Mouse (Mus musculus) T-cell, adult 2 months (primary cell): ENCODE measurements at regions not wholly inside any gene's neighbourhood (a gene's known extent, or its start where the extent isn't known, plus 50 kb on each side); places are given as distances from the start of the nearest gene placed in this dataset.
A peak's percentile ranks its signal among the peaks of the same experiment; 100 is the strongest.

ENCODE experiments used
- DNase-seq: peaks from one replicate; pipeline ENCODE4 v3.0.0; 2022; ENCODE audit warnings: low spot score

DNA sequence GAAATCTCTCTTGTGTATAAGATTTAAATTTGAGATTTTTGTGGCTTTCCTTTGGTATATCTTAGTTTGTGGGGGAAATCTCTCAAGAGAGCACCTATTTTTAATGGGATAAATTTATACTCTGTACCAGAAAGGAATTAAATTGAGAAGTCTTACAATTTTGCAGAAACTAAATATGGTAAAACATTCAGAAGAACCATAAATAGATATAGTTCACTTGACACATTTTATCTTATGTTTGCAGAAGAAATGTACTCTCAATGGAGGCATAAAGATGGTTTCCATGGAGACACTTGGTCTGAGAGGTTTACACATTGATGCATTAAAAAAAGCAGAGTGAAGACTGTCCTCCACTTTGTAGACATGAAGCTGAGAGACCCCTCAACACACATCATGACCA, 86.9 kb downstream of the Ndufa10 start:
- DNase-seq = no peak

DNA sequence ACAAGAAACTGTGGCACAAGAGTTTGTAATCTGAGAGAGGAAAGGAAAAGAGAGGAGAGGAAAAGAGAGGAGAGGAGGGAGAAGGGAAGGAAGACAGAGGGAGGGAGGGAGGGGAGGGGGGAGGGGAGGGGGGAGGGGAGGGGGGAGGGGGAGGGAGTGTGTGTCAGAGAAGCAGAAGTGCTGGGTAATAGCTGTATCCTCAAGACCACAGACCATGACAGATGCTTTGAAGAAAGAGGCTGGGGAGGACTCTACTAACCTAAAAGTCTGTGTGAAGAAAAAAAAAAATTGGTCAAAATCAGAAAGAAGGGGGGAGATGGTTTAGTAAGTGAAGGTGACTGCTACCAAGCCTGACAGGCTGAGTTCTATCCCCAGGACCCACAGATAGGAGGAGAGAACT, 88.7 kb downstream of the Ndufa10 start:
- DNase-seq = no peak

DNA sequence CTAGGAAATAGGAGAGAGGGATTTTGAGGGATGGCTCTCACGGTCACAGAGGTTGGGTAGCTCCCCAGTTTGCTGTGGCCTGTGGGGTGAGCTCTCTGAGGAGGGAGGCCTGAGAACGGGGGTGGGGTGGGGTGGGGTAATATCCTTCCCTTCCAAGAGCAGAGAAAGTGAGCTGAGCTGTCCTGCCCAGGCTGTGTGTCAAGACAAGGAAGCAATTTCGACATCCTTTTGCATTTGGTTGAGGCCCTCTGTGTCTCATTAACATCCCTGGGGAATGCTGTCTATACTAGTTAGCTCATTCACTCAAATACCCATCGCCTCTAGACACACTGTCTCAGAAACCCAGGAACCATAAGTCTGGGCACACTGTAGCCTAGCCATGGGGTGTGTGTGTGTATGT, 89.9 kb downstream of the Ndufa10 start:
- DNase-seq = no peak

DNA sequence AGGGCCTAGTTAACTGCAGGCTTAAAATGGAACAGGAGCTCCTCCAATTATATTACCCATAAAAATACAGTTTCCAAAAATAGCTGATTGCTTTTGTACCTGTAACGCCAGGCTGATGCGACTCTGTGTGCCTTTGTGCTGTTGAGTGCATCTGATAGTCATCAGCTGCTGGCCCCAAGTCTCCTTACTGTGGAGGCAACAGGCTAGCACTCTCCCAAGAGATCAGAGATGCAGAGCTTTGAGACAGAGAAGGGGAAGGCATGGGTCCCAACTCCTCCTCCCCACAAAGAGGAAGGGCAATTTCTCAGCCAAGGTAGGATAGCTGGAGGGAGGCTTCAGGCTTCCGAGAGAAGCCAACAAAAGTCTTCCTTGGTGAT, 94.2 kb downstream of the Ndufa10 start:
- DNase-seq = no peak

DNA sequence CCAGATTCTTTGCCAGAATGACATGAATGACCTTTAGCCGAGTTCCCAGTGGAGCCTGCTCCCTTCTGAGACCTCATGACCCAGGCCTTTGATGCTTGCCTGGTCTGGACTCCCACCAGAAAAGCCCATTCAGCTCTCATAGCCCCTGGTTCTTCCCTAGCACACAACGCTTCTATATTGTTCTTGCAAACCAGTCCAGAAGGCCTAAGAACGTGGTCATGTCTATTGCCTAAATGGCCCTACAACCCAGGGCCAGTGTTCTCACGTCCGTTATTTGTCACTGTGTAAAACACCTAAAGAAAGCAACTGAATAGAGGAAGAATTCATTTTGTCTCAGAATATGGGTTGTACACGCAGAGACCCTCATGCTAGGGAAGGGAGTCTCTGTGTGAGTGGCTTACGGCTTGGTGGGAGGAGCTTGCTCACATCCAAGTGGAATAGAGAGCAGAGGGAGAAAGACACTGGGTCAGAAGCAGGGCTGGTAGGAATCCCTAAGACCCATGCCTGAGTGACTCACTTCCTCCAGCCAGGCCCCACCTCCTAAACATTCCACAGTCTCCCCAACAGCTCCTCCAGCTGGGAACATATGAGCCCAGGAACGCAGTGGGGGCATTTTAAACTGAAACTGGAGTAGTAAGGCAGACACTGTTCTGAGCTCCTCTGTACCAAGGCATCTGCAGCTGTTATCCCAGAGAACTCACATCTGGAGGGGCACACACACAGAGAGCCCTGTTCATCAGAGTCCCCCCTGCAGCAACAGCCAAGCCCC, 94.7 kb downstream of the Ndufa10 start:
- no peak for DNase-seq

DNA sequence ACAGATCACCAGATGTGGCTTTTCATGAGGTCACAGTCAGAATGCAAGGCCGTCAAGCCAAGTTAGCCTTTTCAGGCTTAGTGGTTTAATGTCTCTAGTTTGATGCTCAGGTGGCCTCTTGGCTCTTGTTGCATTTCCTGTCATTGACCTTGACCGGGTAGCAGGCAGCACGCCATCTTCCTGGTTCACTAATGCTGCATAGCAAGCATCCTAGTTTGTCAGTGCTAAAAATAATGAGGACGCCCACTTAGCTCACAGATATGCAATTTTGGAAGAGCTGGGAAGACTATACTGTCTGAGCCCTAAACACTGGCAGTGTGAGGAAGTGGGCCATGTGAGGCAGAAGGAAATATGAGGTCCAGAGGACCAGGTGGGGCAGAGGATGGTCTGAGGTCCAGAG, 97.2 kb downstream of the Ndufa10 start:
- no peak for DNase-seq

DNA sequence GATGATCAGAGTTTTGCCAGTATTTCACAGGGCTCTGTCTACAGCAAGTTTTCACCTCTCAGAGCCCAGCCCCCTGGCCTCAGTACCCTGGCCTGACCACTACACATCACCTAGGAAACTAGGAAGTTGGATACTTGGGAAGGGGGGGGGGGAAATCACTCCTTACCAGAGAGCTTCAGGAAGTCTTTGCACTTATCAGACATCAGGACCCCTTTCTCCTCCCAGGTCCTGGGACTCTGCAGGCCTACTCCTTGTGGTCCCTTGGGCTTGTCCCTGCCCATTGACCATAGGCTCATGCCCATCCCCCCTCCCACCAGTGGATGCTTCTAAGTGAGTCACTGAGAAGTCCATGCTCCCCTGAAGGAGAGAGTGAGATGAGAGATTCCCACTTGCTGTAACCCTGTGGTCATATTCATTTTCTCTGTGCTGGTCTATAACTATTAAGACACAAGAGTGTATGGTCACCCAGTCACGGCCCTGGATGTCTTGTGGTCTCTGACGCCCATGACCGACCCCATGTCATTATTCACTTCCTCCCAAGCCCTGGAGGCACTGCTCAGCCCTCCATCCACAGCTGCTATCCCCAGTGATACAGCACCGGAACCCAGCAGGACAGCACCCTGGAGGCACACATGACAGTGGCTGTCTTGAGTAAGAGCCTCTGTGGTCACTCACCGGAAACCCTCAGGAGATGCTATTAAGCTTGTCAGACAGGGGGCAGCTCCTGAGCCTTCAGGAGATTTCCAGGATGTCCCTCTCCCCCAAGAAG, 101.3 kb downstream of the Ndufa10 start:
- DNase-seq = no peak

DNA sequence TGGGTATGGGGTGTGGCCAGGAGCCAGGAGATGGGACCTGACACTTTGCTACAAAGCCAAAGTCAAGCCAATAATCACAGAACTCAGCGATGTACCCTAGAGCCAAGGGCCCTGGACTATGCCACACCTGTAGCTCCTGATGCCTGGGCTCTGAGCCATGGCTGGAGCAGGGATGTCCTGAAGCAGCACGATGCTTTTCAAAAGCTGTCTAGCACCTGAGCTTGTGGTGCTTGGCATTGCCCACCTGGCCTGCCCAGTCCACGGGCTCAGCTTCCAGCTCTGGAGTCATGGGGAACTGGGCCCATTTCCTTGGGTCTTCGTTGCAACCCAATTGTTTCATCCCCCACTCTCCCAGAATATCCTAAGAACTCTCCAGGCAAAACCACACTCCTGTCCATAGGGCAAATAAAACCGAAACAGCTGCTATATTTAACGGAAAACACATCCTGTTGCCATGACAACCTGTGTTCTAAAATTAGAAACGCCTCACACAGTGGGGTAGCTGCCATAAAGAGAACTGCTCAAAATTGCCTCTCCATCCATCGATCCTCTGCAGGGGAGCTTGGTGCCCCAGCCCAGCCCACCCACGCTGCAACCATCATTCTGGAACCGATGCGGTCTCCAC, 102.2 kb downstream of the Ndufa10 start:
- peak; percentile 17 for DNase-seq

DNA sequence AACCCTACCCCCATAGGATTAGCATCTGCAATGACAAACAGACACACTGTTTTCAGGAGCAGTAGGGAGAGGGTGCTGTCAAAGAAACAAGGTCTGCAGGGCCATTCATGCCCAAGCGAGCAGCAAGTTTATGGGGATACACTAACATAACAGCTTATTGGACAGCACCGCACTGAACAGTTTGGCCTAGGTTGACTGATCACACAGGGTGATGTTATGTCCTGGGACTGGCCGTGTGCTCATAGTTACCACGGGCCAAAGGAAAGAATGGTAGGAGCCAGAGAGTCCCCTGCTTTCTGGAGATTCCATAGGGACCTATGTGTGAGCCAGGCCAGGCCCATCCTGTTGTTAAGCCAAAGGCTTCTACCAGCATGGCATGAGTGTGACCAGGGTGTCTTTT, 102.8 kb downstream of the Ndufa10 start:
- DNase-seq = no peak

DNA sequence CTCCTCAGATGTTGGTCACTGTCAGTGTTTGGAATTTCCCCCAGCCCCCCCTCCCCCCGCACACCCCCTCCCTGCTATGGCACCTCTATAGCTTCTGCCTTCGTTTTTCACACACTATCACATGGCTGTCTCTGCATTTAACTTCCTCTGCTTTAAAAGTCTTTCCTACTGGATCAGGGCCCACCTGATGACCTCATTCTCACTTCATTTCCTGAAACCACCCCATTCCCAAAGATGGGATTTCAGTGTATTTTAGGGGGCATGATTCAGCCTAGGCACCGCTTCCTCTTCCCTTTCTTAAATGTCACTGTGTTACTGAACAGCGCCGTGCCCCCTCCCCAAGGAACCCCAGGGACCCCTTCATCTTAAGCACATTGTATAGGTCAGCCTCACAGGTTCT, 103.7 kb downstream of the Ndufa10 start:
- DNase-seq = no peak

DNA sequence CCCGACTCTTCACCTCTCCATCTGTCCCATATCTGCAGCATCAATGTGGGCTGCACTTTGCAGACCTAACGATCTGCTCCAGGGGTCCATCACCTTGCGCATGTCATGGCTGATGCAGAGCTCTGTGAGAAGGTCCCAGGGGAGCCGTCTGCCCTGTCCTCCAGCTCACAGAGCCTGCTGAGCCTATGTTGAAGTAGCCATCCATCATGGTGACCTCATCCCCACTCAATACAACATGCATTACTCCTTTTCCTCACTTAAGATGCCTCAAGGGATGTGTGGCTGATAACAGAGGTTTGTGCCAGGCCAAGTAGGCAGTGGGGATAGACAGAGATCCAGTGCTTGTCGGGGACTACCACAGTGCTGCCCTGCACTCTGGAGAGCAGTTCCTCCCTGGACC, 107.4 kb downstream of the Ndufa10 start:
- no peak for DNase-seq

DNA sequence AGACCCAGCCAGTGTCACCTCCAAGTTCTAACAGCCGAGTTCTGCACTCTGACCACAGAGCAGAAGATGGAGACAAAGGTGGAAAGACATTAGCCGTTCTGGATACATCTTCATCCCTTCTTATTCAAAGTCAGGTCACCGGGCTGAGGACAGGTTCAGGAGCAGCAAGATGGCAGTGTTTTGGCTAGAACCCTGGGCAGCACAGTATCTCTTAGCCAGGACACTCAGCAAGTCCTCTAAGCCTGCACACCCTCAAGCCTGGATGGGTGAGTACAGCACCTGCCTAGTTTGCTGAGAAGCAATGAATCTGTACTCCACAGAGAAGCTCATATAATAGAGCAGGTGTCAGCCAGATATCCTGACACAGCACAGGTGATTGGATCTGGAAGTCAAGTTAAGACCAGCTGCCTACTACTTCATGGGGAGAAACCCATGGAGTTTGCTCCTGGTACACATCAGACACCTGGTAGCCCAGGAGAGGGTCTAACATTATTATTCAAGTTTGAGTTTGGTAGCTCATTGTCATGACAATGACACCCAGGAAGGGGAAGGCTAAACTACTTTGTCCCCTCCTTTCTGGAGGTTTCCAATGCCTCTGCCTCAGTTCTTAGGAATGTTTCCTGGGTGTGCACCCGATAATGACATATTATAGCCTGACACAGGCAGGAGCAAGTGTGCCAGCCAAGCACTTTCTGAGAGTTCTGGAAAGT, 108.1 kb downstream of the Ndufa10 start:
- DNase-seq = no peak

DNA sequence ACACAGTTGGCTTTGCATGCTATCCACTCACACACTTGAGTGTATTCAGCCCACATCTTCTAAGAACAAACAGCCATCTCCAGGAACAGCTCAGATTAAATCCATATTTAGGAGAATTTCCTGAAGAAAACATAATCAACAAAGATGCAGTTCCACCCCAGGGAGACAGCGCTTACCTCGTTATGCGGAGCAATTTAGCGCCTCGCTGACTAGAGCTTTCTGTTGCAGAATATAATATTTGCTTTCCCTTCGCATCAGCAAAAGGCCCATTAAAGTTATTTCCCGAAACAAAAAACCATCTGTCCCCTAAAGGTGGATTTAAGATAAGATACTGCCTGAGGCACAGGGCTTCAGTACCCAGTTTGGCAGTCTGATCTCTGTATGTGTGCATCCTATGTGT, 112.0 kb downstream of the Ndufa10 start:
- DNase-seq = no peak

DNA sequence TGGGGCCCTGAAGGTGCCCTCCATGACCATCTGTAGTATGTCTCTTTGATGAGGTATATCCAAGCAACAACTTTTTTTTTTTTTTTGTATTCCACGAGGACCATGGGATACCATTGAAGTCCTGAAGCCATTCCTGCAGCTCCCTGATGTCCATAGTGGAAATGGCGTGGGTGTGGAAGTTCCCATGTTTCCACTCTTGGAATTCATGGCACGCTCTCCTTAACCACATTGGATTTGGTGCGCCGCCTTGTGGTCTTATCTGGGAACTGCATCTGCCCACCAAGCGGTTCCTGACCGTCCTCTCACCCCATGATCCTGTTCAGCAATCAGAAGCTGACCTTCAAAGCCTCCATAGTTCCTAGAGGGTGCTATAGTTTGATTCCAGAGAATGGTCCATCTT, 113.4 kb downstream of the Ndufa10 start:
- DNase-seq = peak; percentile 41

DNA sequence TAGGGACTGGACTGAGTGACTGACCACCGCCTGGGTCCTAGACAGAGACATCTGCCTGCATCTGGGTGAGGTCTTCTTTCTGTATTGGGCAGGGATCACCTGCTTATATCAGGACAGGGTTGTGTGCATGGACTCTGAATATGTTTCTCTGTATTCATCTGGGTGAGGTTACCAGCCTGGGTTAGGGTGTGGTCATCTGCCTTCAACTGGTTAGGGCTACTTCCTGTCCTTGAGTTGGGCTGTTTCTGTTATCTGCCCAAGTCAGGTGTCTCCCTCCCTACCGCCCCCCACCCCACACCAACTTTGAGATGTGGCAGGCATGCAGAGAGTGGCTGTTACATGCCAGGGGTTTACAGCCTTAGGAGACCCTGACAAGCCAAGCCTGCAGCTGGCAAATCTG, 114.2 kb downstream of the Ndufa10 start:
- no peak for DNase-seq

DNA sequence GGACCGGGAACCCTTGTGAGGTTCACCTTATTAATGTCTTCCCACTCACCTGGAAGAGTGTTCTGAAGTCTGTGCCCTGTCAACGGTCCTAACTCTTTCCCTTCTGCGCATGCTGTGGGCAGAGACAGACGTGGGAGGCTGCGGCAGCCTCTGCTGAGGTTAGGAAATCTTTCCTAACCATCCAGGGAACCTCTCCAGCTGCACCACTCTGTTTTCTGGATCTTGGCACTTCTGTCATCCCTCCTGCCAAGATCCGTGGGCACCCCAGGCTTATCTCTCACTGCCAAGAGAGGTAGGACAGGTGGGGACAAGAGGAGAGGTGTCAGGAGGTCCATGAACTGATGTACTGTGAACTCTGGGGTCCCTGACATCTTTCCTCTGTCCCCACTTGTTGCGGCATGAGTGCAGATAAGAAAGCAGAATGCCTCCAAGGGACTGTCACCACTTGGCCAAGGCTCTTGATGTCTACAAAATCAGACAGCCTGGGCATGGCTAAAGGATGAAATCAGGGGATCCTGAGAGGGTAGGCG, 114.8 kb downstream of the Ndufa10 start:
- no peak for DNase-seq

DNA sequence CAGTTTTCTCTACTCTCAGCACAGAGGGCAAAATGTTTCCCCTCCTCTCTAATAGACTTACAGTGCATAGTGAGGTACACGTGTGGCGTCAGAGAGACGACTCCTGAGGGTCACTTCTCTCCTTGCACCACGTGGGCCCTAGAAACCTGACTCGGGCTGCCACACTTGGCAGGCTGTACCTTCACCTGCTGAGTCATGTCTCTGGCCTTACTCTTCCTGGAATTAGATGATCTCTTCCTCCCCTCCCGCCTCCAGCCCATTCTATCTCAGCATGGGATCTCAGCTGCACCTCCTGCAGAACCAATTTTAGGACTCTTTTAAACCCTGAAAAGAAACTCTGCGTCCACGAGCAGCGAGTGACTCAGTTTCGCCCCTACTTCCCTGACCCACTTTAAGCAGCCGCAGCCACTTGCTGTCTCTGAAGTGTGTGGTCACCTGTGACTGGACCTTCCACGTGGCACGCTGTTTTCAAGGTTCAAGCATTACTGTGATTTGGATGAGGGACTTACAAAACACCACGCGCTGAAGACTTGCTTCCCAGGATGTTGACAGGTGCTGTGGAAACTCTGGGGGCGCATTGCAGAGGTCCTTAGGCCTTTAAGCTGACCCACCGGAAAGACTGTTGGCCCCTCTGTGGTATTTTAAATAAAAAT, 125.2 kb downstream of the Ndufa10 start:
- no peak for DNase-seq

DNA sequence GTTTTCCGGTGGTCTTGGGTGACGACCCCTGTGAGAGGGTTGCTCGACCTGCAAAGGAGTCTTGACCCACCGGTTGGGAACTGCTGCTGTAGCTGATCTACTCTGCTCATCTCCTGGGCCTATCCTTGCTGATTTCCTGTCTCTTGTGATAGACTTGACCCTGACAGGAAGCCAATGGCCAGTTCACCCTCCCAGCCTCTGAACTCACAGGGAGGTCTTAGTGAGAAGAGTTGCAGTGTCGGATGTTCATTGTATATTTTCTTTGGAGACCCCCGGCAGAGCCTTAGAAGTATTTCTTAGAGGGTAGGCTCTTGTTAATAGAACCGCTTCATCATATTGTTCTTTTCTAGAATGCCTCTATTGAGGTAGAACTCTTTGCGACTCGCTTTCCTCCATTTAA, 126.0 kb downstream of the Ndufa10 start:
- no peak for DNase-seq

DNA sequence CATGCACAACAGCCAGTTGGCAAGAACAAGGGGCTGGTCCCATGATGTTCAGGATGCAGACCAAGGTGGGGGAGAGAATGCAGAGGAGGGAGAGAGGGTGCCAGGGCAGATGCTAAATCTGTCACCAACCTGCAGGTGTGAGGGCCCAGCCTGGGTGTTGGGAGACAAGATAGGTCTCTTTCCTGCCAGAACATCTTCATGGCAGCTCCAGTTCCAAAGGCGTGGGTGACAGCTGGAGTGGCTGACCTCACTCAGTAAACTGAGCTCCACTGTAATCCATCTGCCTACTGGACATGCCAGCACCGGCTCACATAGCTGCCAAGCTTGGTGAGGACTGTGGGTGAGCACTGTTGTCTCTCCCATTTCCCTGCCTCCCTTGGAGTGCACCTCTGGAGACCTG, 129.9 kb downstream of the Ndufa10 start:
- DNase-seq = no peak

DNA sequence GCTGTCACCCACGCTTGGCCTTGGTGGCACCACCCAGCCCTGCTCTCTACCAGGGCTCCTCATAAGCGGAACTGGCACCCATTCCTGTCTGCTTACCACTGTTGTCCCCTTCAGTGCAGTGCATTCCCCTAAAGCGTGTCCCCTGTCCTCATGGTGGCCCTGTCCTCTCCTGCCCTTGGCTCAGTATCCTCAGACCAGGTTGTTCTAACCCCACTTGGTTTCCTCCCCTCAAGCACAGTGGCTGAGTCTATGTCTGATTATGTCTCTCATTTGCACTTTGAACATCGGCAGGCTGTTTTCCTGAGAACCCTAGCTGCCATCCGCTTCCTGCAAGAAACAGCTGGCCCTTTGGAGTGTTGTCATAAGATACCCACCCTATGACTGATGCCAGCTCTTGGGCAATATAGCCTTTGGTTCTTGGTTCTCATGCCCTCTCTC, 130.5 kb downstream of the Ndufa10 start:
- DNase-seq = no peak

DNA sequence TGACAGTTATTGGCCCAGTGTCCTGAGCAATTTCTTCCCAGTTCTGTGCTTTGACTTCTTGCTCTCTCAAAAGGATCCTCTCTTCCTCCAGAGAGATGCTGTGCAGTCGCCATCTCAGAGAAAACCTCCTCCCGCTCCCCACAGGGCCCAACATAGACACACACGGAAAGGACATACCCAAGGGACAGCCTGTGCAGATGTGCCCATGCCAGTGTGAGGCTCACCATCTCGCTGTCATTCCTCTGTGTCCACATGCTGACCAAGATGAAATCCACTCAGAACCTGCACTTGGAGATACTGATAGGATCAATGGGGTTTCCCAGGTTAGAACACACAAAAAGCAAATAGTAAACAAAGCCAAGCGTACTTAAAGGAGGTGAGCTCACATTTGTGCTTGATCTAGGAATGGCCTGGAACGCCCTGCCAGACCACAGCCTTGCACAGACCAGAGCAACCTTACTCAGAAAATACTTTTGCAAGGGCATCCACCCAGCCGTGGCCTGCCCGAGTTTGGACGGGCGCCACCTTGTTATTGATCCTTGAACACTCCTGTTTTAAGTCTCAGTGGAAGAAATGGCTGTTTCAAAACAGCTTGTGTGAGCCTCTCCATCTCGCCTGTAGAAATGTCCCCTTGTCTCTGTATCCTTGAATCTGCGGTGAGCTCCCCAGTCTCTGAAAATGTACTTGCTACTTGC, 131.7 kb downstream of the Ndufa10 start:
- no peak for DNase-seq
